Mouse (Mus musculus) Patski (cell line): ENCODE data around the gene Slco1a6. TPM values are rescaled to one million over a fixed set of nuclear protein-coding genes. Genes with fewer than 3 reads are reported as not detected.
"Not testable (repeated sequence)": the region's sequence is repeated elsewhere in the genome, so short reads cannot be mapped to it uniquely, and the experiment has no call there.

Experiments used
- ATAC-seq: fragments of 100-300 bp; one replicate; pipeline ENCODE4 v1.8.0; 2021
- CTCF ChIA-PET: fragments of 350-600 bp; sonication (Branson Sonifier 250); formaldehyde crosslinking; loops from one replicate; lab custom pipeline; 2022; ENCODE audit warnings: inconsistent platforms; lab: Charles Lee
- POLR2A ChIA-PET: fragments of 350-600 bp; sonication (Branson Sonifier 250); formaldehyde crosslinking; loops from one replicate; lab custom pipeline; 2022; ENCODE audit warnings: antibody characterized with exemption, inconsistent platforms; lab: Charles Lee
- DNase-seq: peaks from one replicate; pipeline ENCODE4 v3.0.0-alpha.2; 2011; ENCODE audit warnings: low read depth, low spot score
- H3K27me3 ChIP-seq: fragments of 371-371 bp; one replicate; pipeline ENCODE4 v1.5.1; 2021
- CTCF ChIP-seq: fragments of 100-300 bp; IDR thresholded peaks from one replicate; pipeline ENCODE4 v1.5.1; 2021
- in situ Hi-C: fragments of 300-500 bp; cut with MboI; formaldehyde crosslinking; loops from 3 replicates; pipeline ENCODE4 v1.11.1; 2018; ENCODE audit warnings: low pct_unique_long_range_greater_than_20kb, mixed read lengths
- polyA plus RNA-seq: library from polyadenylated mRNA; unstranded; gene quantifications from one replicate; pipeline ENCODE4 v1.2.3, GENCODE M21; 2021

Slco1a6 gene
- polyA plus RNA-seq, result 25.1 TPM

DNA sequence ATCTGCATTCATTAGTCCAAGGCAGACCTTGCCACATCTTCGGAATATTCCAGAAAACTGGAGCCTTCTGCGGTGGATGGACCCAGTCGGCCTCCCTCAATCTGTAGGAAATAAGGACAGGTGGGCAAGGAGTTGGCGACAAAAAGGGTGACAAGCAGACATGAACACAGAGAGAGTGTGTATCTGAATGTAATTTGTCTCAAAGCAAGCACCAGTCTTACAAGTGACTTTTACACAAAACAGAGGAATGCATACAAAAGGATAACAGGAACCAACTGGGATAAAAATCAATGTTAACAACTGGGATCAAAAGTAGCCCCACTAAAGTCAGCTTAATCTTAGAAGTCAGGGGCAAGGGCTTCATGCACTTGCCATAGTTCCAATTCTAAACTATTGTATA, at the start of gene Slco1a6:
Slco1a6 (minus strand) TSS at position 101 of the 400 bp plus-strand sequence.
- ATAC-seq (no peak), DNase-seq (no peak)
- in situ Hi-C loops, result no loop called here
- CTCF ChIA-PET, result no interaction called here
- POLR2A ChIA-PET, result no interaction called here
- no peaks in the 10 kb centered on the region for H3K27me3 ChIP-seq
- TF ChIP-seq CTCF, result no peak

DNA sequence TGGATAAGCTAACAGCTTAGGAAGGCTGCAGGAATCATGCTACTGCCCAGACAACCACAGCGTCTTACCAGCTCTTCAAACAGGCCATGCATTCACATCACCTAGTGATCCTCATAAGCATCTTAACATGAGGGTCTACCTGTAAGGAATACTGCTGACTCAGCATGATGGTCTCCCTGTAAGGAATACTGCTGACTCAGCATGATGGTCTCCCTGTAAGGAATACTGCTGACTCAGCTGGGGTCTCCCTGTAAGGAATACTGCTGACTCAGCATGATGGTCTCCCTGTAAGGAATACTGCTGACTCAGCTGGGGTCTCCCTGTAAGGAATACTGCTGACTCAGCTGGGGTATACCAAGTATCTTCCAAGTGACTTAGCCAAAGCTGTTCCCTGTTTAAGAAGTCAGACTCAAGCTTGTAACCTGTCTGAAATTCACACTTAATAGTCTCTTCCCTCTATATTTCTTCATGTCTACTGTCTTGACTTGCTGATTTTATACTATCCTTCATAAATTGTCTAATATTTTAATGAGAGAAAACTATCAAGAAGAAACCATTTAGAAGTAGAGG, 42.5 kb upstream of the Slco1a6 start:
- CTCF ChIA-PET, result interaction anchor here (1.2 kb wide), 1 partner anchor 11 kb away, joined by 4 read pairs; no protein-coding TSS in a partner anchor

DNA sequence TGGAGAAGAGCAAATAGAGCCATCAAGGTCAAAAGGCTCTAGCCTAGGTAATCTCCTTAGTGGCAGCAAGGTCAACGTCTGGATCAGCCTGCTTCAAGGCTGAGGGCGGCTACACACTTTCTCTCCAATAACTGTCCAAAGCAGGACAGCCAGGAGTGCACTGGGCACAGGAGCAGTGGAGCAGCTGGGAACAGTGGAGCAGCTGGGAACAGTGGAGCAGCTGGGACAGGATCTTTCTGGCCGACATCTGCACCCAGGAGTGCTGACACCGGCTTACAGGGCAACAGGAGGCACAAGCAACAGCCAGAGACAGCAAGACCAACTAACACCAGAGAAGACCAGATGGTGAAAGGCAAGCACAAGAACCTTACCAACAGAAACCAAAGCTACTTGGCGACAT, 36.7 kb upstream of the Slco1a6 start:
- no peak for TF ChIP-seq CTCF
- in situ Hi-C loops, result no loop called here
- ChIA-PET CTCF (no interaction called here), POLR2A (no interaction called here)
- no peak for DNase-seq
- ATAC-seq, result no peak
- H3K27me3 ChIP-seq, result no peaks in the 10 kb centered on the region

More for the DNA sequence above, 42.5 kb upstream of the Slco1a6 start:
- POLR2A ChIA-PET, in situ Hi-C loops, DNase-seq, H3K27me3 ChIP-seq, ATAC-seq: not testable (repeated sequence)

DNA sequence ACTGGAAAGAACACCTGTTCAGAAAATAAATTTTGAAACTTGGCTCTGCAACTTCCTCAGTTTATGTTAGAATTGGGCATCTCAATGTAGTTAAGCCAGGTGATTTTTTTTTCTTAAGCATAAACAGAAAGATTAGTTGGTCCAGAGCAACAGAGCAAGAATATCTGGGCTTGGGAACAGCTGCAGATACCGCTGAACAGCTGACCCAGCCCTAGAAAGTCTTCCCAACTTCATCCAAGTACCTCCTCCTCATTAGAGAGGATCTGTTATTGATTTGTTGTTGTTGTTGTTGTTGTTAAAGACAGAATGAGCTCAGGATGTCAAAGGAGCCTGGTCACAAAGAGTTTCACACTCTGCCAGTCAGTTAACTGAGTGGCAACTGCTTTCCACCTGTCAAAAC, 31.1 kb upstream of the Slco1a6 start:
- TF ChIP-seq CTCF, result no peak
- no peaks in the 10 kb centered on the region for H3K27me3 ChIP-seq
- DNase-seq (no peak), ATAC-seq (no peak)
- POLR2A ChIA-PET, result no interaction called here
- CTCF ChIA-PET, result no interaction called here
- in situ Hi-C loops, result no loop called here

DNA sequence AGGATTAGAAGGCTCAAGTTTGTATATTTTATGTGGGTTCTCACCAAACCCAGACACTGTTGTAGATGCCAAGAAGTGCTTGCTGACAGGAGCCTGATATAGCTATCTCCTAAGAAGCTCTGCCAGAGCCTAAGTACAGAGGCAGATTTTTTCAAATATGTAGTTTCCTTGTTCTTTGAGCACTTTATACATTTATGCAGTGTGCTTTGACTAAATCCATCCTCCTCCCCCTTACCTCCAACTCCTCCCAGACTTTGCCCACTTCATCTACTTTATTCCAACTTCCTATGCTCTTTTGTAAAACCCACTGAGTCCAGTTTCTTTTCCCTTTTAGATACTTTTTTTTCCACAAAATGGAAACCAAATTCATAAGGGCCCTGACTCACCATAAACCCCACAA, 11.8 kb upstream of the Slco1a6 start:
- in situ Hi-C loops, result no loop called here
- no peak for DNase-seq
- ATAC-seq, result peak; percentile 26
- ChIA-PET POLR2A (no interaction called here), CTCF (interaction anchor here (0.8 kb wide), 1 partner anchor 15 kb away, joined by 3 read pairs; no protein-coding TSS in a partner anchor)
- H3K27me3 ChIP-seq, result no peaks in the 10 kb centered on the region
- TF ChIP-seq CTCF, result no peak

DNA sequence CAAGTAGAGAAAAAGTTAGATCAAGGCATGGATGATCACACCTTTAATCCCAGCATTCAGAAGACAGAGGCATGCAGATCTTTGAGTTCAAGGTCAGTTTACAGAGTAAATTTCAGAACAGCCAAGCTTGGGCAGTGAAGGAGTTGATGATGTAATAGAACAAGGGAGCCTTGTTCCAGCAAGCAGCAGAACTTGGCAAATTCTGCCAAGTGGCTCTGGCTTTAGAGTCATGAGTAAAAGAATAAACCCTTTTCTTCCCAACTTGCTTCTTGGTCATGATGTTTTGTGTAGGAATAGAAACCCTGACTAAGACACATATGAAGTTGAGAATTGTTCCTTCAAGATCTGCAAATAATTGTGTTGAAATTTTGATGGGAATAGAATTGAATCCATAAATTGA, 3.5 kb upstream of the Slco1a6 start:
- in situ Hi-C loops, result no loop called here
- POLR2A ChIA-PET, result no interaction called here
- H3K27me3 ChIP-seq, result no peaks in the 10 kb centered on the region
- CTCF ChIA-PET, result no interaction called here
- no peak for DNase-seq
- no peak for ATAC-seq
- no peak for TF ChIP-seq CTCF

DNA sequence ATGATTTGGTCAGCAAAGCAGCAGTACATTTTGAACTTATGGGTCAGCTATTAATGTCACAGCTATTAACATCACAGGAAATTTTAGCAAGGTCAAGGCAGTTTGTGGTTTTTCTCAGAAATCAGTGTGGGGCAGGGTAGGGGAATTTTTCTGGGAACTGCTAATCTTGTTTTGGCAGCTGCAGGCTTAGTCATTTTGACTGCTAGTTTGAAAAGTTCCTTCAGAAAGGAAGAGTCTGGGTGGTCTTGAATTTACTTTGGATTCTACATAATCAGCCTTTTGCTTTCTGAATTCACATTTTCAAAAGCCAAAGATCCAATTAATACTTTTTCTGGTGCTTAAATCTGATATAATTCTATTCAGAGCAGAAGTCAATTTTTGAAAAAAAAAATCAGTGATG, 1.4 kb upstream of the Slco1a6 start:
- ChIA-PET CTCF (interaction anchor here (1.0 to 1.1 kb wide), 2 partner anchors 117 to 134 kb away, joined by 3 to 4 read pairs; no protein-coding TSS in a partner anchor), POLR2A (interaction anchor here (0.6 kb wide), 1 partner anchor 138 kb away, joined by 3 read pairs; no protein-coding TSS in a partner anchor)
- no peak for ATAC-seq
- no peak for DNase-seq
- TF ChIP-seq CTCF, result no peak
- no peaks in the 10 kb centered on the region for H3K27me3 ChIP-seq
- in situ Hi-C loops, result no loop called here

DNA sequence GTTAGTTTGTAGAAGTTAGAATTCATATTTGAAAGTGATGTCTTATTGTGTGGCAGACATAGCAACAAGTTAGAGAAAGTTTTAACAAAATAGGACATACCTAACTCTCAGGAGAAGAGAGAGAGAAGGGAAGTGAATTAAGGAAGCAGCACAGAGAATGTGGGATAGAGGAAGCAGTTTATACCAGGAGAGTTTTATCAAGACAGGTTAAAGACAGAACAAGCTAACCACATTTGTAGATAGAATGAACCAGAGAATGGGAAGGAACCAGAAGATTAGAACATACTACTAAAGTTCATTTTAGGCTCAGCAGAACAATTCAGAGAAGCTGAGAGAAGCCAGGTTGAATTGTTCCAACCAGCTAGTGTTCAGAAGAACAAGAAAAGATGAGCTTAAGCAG, 7.8 kb downstream of the Slco1a6 start:
- no peak for ATAC-seq
- POLR2A ChIA-PET, result no interaction called here

DNA sequence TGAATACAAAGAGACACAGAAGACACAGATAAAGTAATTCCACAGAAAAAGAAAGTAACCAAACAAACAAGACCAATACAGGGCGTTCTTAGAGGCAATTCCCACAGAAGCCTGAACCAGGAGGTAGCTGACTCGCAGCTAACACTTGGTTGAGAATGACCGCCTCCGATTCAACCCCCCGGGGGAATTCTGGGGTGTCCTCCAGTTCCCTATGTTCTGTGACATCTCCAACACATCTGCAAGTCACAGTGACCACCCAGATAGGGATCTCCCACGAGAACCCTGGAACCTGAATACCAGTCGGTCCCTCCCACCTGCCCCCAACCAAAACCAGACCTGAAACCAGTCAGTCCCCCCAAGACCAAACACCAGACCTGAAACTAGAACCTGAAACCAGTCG, 14.1 kb downstream of the Slco1a6 start:
- ChIA-PET POLR2A (no interaction called here), CTCF (interaction anchor here (1.1 kb wide), 1 partner anchor 149 kb away, joined by 4 read pairs; no protein-coding TSS in a partner anchor)
- TF ChIP-seq CTCF, result no peak
- in situ Hi-C loops, result loop anchor here (5.0 to 25.0 kb wide), 4 partner anchors 148 to 707 kb away; no protein-coding TSS in a partner anchor
- DNase-seq, result no peak
- ATAC-seq, result no peak
- no peaks in the 10 kb centered on the region for H3K27me3 ChIP-seq

More for the DNA sequence above, 7.8 kb downstream of the Slco1a6 start:
- DNase-seq, result no peak
- CTCF ChIA-PET, result interaction anchor here (1.1 kb wide), 1 partner anchor 8 kb away, joined by 3 read pairs; no protein-coding TSS in a partner anchor
- no peak for TF ChIP-seq CTCF
- no peaks in the 10 kb centered on the region for H3K27me3 ChIP-seq
- in situ Hi-C loops, result no loop called here

DNA sequence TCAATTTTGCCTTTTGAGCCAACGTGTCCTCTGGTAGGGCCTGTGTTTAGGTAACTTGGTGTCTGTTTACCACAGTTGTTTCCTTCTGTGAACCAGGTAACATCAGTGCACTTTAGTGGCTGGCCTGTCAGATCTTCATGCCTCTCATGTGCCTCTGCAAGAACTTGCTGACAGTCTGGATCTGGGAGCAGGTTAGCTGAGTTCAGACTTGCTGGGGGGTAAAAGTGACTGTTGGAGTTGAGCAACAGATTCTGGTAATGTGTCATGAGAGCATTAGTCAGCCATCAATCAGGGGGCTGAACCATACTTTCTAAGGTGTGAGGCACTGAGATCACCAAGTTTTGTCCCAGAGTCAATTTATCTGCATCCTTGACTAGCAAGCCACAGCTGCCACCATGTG, 16.4 kb downstream of the Slco1a6 start:
- ChIA-PET CTCF (interaction anchor here (1.4 kb wide), 1 partner anchor 9 kb away, joined by 3 read pairs; no protein-coding TSS in a partner anchor), POLR2A (interaction anchor here (0.6 kb wide), 1 partner anchor 155 kb away, joined by 5 read pairs; no protein-coding TSS in a partner anchor)
- DNase-seq, result peak; percentile 82
- TF ChIP-seq CTCF, result no peak
- peak; percentile 95 for ATAC-seq
- H3K27me3 ChIP-seq, result no peaks in the 10 kb centered on the region
- in situ Hi-C loops, result loop anchor here (5.0 to 25.0 kb wide), 4 partner anchors 147 to 705 kb away; no protein-coding TSS in a partner anchor

DNA sequence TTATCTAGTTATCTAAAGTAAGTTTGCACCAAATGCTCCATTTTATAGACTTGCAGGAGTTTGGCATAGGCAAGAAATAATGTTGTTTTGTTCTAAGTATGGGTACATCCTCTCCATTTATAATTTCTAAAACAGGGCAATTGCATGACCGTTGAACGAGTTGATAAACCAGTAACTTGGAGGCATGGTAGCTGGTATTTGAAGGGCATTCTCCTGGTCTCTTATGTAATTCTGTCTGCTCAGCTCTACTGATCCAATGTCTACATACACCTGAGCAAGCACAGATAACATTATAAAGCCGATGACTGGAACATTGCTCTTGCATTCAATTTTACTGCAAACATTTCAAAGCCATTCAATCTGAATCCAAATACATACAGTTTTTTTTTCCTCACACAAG, 20.9 kb downstream of the Slco1a6 start:
- ATAC-seq, result no peak
- CTCF ChIA-PET, result interaction anchor here (1.4 kb wide), 1 partner anchor 161 kb away, joined by 3 read pairs; no protein-coding TSS in a partner anchor
- TF ChIP-seq CTCF, result no peak

More for the DNA sequence above, 20.9 kb downstream of the Slco1a6 start:
- DNase-seq, result no peak
- POLR2A ChIA-PET, result no interaction called here
- no peaks in the 10 kb centered on the region for H3K27me3 ChIP-seq
- in situ Hi-C loops, result loop anchor here (25.0 kb wide), 1 partner anchor 700 kb away; no protein-coding TSS in a partner anchor
